Comparison of ENCODE assay signal across 9 mouse cellular contexts in the genomic region with DNA sequence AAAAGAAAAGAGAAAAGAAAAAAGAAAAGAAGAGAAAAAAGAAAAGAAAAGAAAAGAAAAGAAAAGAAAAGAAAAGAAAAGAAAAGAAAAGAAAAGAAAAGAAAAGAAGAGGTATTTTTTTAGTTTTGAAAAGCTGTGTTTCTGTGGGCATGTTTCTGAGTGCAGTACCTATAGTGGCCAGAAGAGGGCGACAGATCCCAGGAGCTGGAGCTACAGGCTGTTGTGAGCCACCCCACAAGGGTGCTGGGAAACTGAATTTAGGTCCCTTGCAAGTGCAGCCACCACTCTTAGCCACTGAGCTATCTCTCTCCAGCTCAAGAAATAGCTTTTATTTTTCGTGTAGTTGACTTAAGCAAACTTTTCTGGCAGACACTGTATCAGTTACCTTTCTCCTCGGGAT. TPM values are rescaled to one million over a fixed set of nuclear protein-coding genes. Genes with fewer than 3 reads are reported as not detected.
DNase-seq lines count a peak whose midpoint lies in the region; ATAC-seq and TF ChIP-seq lines count a peak whose summit lies in the region.
"Had no signal": no experiment of that assay in that cellular context is flagged by ENCODE, and none has a peak within 500 bp of the region (broad histone marks: within the 10 kb centered on the region; RNA-seq: fewer than 3 reads in every experiment).

No protein-coding gene starts in this region.

- 62% methylated on average over 3 of the region's 3 CpGs for WGBS in kidney, postnatal 0 days
- 50% methylated on average over 3 of the region's 3 CpGs for WGBS in kidney, embryonic 15.5 days
- WGBS in liver, postnatal 0 days (ENCODE audit: insufficient replicate concordance) = 49% methylated on average over 3 of the region's 3 CpGs
- WGBS in midbrain, embryonic 14.5 days = 56% methylated on average over 3 of the region's 3 CpGs

- in situ Hi-C loops in CH12.LX (cut with MboI; ENCODE audit: low pct_ligation_motif_present, low pct_unique_long_range_greater_than_20kb, low sequenced_read_pairs) = loop anchor here (25.0 kb wide), 1 partner anchor 1703 kb away; no protein-coding TSS in a partner anchor

- H3K9ac ChIP-seq in kidney, postnatal 0 days (ENCODE audit: low read depth, low read length) = no peak overlapping the region
- no peak overlapping the region for H3K9ac ChIP-seq in kidney, embryonic 15.5 days
- H3K9ac ChIP-seq in CH12.LX (ENCODE audit: insufficient read depth, low read depth) = no peak overlapping the region
- H3K9ac ChIP-seq in liver, postnatal 0 days (replicated peaks) = no peak overlapping the region
- H3K9ac ChIP-seq in midbrain, embryonic 14.5 days (replicated peaks; ENCODE audit: low read length) = no peak overlapping the region
- H3K9ac ChIP-seq: lung, embryonic 15.5 days had no signal

- no peak overlapping the region for H3K4me3 ChIP-seq in kidney, postnatal 0 days (replicated peaks; ENCODE audit: low read depth, low read length)
- no peak overlapping the region for H3K4me3 ChIP-seq in kidney, embryonic 15.5 days (replicated peaks)
- H3K4me3 ChIP-seq in CH12.LX (replicated peaks in 1 of 3; ENCODE audit: low read depth in 2 of 3, low read length in 2 of 3, poor library complexity in 1 of 3) = no peak overlapping the region
- no peak overlapping the region for H3K4me3 ChIP-seq in liver, postnatal 0 days (ENCODE audit: low read depth, low read length)
- H3K4me3 ChIP-seq in midbrain, embryonic 14.5 days (replicated peaks; ENCODE audit: low read depth, low read length) = no peak overlapping the region
- H3K4me3 ChIP-seq: lung, embryonic 15.5 days had no signal

- no peaks in the 10 kb centered on the region for H3K9me3 ChIP-seq in kidney, postnatal 0 days (replicated peaks; ENCODE audit: low read length)
- H3K9me3 ChIP-seq in kidney, embryonic 15.5 days (replicated peaks) = no peaks in the 10 kb centered on the region; the same call in 1 of the 2 replicates
- peaks cover 4% of the 10 kb centered on the region for H3K9me3 ChIP-seq in CH12.LX (replicated peaks; ENCODE audit: low read length)
- no peaks in the 10 kb centered on the region; the same call in 1 of the 2 replicates for H3K9me3 ChIP-seq in liver, postnatal 0 days (ENCODE audit: low read length)
- H3K9me3 ChIP-seq in midbrain, embryonic 14.5 days (ENCODE audit: control insufficient read depth, low read length) = no peaks in the 10 kb centered on the region
- H3K9me3 ChIP-seq: lung, embryonic 15.5 days had no signal

- TF ChIP-seq CTCF in kidney, postnatal 0 days (IDR thresholded peaks at IDR 0.05; ENCODE audit: low read depth) = peak; percentile 77
- peak; percentile 76 to 79 for TF ChIP-seq CTCF in CH12.LX (conservative IDR thresholded peaks at IDR 0.05 in 1 of 2, IDR thresholded peaks at IDR 0.05 in 1 of 2; ENCODE audit: low read depth in 2 of 2, low read length in 2 of 2)
- peak; percentile 84 for TF ChIP-seq CTCF in liver, postnatal 0 days (IDR thresholded peaks at IDR 0.05; ENCODE audit: low read depth)

- no peaks in the 10 kb centered on the region for H3K79me2 ChIP-seq in CH12.LX (replicated peaks; ENCODE audit: control insufficient read depth, extremely low read depth, insufficient read depth, poor library complexity, severe bottlenecking)

- TF ChIP-seq POLR2A in CH12.LX (IDR thresholded peaks at IDR 0.05; ENCODE audit: low read depth, low read length) = no peak

- H3K36me3 ChIP-seq in kidney, postnatal 0 days (ENCODE audit: insufficient read depth, low read length) = no peaks in the 10 kb centered on the region
- H3K36me3 ChIP-seq in kidney, embryonic 15.5 days = no peaks in the 10 kb centered on the region
- no peaks in the 10 kb centered on the region for H3K36me3 ChIP-seq in CH12.LX (replicated peaks in 1 of 2; ENCODE audit: control insufficient read depth in 1 of 2, insufficient read depth in 1 of 2, low read length in 1 of 2)
- H3K36me3 ChIP-seq in liver, postnatal 0 days (replicated peaks; ENCODE audit: insufficient read depth, low read length) = no peaks in the 10 kb centered on the region
- no peaks in the 10 kb centered on the region for H3K36me3 ChIP-seq in midbrain, embryonic 14.5 days (ENCODE audit: control insufficient read depth, insufficient read depth, low read length)
- H3K36me3 ChIP-seq: lung, embryonic 15.5 days had no signal

- H3K4me2 ChIP-seq in kidney, postnatal 0 days (ENCODE audit: low read length) = no peak overlapping the region
- H3K4me2 ChIP-seq in kidney, embryonic 15.5 days = no peak overlapping the region
- H3K4me2 ChIP-seq in CH12.LX (ENCODE audit: insufficient read depth, low read depth, poor library complexity, severe bottlenecking) = no peak overlapping the region
- H3K4me2 ChIP-seq in liver, postnatal 0 days (ENCODE audit: low read depth, low read length) = no peak overlapping the region
- H3K4me2 ChIP-seq in midbrain, embryonic 14.5 days (ENCODE audit: low read length) = no peak overlapping the region
- H3K4me2 ChIP-seq: lung, embryonic 15.5 days had no signal

- ATAC-seq in kidney, postnatal 0 days (replicated peaks; ENCODE audit: low FRiP score, low read depth) = no peak
- ATAC-seq in kidney, embryonic 15.5 days (replicated peaks; ENCODE audit: low FRiP score) = no peak
- ATAC-seq in liver, postnatal 0 days = no peak
- ATAC-seq in midbrain, embryonic 14.5 days (ENCODE audit: low FRiP score, low TSS enrichment) = no peak

- peak; percentile 59 for TF ChIP-seq RAD21 in CH12.LX (IDR thresholded peaks at IDR 0.05; ENCODE audit: low read depth, low read length)

- H3K27me3 ChIP-seq in kidney, postnatal 0 days (ENCODE audit: insufficient read depth, low read length) = no peaks in the 10 kb centered on the region
- H3K27me3 ChIP-seq in kidney, embryonic 15.5 days = peaks cover 5% of the 10 kb centered on the region
- no peaks in the 10 kb centered on the region for H3K27me3 ChIP-seq in CH12.LX (replicated peaks)
- H3K27me3 ChIP-seq in liver, postnatal 0 days (ENCODE audit: insufficient read depth, low read length) = no peaks in the 10 kb centered on the region
- no peaks in the 10 kb centered on the region for H3K27me3 ChIP-seq in midbrain, embryonic 14.5 days (ENCODE audit: control insufficient read depth, insufficient read depth, low read length)
- H3K27me3 ChIP-seq: lung, embryonic 15.5 days had no signal

- no peak for TF ChIP-seq EP300 in CH12.LX (IDR thresholded peaks at IDR 0.05; ENCODE audit: low read length)
- TF ChIP-seq EP300 in liver, postnatal 0 days (IDR thresholded peaks at IDR 0.05; ENCODE audit: low read depth) = no peak

- no peak for DNase-seq in kidney, postnatal 0 days (ENCODE audit: low spot score)
- peak; percentile 38 for DNase-seq in CH12.LX (ENCODE audit: extremely low read depth)
- DNase-seq in ZHBTc4 (ENCODE audit: low read depth, low spot score) = peak; percentile 80
- DNase-seq in liver, postnatal 0 days = peak; percentile 64
- peak; percentile 61 for DNase-seq in thymus, postnatal 14 days
- no peak for DNase-seq in midbrain, embryonic 14.5 days
- no peak for DNase-seq in Muller cell, postnatal 12 days (ENCODE audit: inconsistent ontology term)

- no peak overlapping the region for H3K27ac ChIP-seq in kidney, postnatal 0 days
- H3K27ac ChIP-seq in kidney, embryonic 15.5 days = no peak overlapping the region
- H3K27ac ChIP-seq in CH12.LX (ENCODE audit: insufficient read depth, low read depth) = no peak overlapping the region
- no peak overlapping the region for H3K27ac ChIP-seq in liver, postnatal 0 days (ENCODE audit: low read depth)
- H3K27ac ChIP-seq in midbrain, embryonic 14.5 days (replicated peaks; ENCODE audit: low read depth, low read length) = no peak overlapping the region
- H3K27ac ChIP-seq: lung, embryonic 15.5 days had no signal

- dilution Hi-C loops in CH12.LX (cut with MboI; ENCODE audit: extremely low pct_ligation_motif_present, extremely low pct_unique_long_range_greater_than_20kb, low sequenced_read_pairs) = no loop called here

- no peaks in the 10 kb centered on the region for H3K4me1 ChIP-seq in kidney, postnatal 0 days (replicated peaks; ENCODE audit: insufficient read depth, low read length)
- H3K4me1 ChIP-seq in kidney, embryonic 15.5 days = peaks cover 8% of the 10 kb centered on the region; the same call in 1 of the 2 replicates
- H3K4me1 ChIP-seq in CH12.LX (ENCODE audit: control insufficient read depth in 1 of 2, insufficient read depth in 2 of 2) = peaks cover 0 to 3% of the 10 kb centered on the region in 2 experiments; a peak in 1 of 4 replicates
- no peaks in the 10 kb centered on the region for H3K4me1 ChIP-seq in liver, postnatal 0 days (ENCODE audit: insufficient read depth)
- peaks cover 5% of the 10 kb centered on the region; the same call in 1 of the 2 replicates for H3K4me1 ChIP-seq in midbrain, embryonic 14.5 days (ENCODE audit: control insufficient read depth, insufficient read depth, low read length)
- H3K4me1 ChIP-seq: lung, embryonic 15.5 days had no signal

TF ChIP-seq in CH12.LX, 34 proteins besides CTCF, POLR2A, EP300 and RAD21:
- TF ChIP-seq MAX (IDR thresholded peaks at IDR 0.05; ENCODE audit: low read length) (no peak), SMC3 (IDR thresholded peaks at IDR 0.05; ENCODE audit: low read depth, low read length) (peak; percentile 51)
TF ChIP-seq in CH12.LX: peak in this region for 1.

RNA-seq across cellular contexts. Expression of a gene that starts 11.9 kb away (rescaled TPM):
- 213 and 233 TPM in 2 replicates for polyA plus RNA-seq in kidney, postnatal 0 days (2015; fragmentation: Nextera tagmentation; extraction: Ambion mirVana)
- 240 and 241 TPM in 2 replicates for polyA plus RNA-seq in kidney, embryonic 15.5 days (2015; fragmentation: Nextera tagmentation; extraction: Ambion mirVana)
- total RNA-seq in CH12.LX (2012; rRNA removed) = 174 and 227 TPM in 2 replicates
- total RNA-seq in CH12.LX (2014; rRNA removed) = 241 and 294 TPM in 2 replicates
- 242 and 272 TPM in 2 replicates for polyA plus RNA-seq in CH12.LX (2012; ENCODE audit: insufficient read length, low read depth)
- polyA plus RNA-seq in liver, postnatal 0 days (2015; fragmentation: Nextera tagmentation; extraction: Ambion mirVana) = 162 and 163 TPM in 2 replicates
- polyA plus RNA-seq in midbrain, embryonic 14.5 days (2014; fragmentation: Nextera tagmentation; extraction: Ambion mirVana) = 238 and 295 TPM in 2 replicates

Comparison
In these comparisons a context has a peak if more than half of its experiments do, and no peak if none do; other contexts are left out.
1. DNase-seq: peak in CH12.LX (single experiment), ZHBTc4 (single experiment), liver, postnatal 0 days (single experiment) and thymus, postnatal 14 days (single experiment); none in kidney, postnatal 0 days (single experiment), midbrain, embryonic 14.5 days (single experiment) and Muller cell, postnatal 12 days (single experiment).
2. Peak in every context shown above with its lines, with median percentiles within 50 percentile points of each other: CTCF ChIP-seq.